Mouse (Mus musculus) naive thymus-derived CD4-positive, alpha-beta T cell, adult 5 months (primary cell): ENCODE data around the gene Arl16. TPM values are rescaled to one million over a fixed set of nuclear protein-coding genes. Genes with fewer than 3 reads are reported as not detected.

ENCODE experiments used
- polyA plus RNA-seq: library from polyadenylated mRNA; unstranded; fragments of 100-300 nt; shearing (Covaris generic); gene quantifications from one replicate; pipeline ENCODE4 v1.2.1, GENCODE M21; 2017

The Arl16 gene
- 11.5 TPM for polyA plus RNA-seq

DNA sequence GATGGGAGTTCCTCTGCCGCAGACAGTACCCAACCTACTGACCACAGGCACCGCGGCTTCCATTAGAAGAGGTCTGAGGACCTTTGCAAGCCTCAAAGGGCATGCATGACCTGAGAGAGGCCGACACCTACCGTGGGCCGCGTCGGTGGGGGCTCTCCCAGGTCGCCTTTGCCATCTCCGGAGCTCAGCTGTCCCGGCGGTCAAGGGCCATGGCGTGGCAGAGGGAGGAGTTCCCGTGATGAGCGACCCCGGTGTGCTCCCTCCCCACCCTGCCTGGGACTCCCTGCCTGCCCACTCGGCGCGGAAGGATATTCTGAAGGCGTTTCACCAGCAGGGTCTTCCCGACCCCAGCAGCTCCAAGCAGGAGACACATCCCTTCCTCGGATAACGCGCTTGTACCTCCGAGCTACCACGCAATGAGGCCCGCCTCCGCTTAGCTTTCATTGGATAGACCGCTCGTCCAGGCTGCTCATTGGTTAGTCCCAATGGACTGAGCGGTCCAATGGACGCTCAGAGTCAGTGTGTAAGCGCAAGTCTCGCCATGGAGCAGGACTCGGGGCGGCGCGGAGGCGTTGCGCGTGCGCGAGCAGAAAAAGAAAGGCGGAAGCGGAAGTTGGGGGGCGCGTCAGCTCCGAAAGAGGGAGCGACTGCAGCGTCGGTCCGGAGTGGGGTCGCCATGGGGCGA, at the start of gene Arl16:
Gene Arl16, minus strand, starts transcription at position 557 of the 685 bp plus-strand sequence.

DNA sequence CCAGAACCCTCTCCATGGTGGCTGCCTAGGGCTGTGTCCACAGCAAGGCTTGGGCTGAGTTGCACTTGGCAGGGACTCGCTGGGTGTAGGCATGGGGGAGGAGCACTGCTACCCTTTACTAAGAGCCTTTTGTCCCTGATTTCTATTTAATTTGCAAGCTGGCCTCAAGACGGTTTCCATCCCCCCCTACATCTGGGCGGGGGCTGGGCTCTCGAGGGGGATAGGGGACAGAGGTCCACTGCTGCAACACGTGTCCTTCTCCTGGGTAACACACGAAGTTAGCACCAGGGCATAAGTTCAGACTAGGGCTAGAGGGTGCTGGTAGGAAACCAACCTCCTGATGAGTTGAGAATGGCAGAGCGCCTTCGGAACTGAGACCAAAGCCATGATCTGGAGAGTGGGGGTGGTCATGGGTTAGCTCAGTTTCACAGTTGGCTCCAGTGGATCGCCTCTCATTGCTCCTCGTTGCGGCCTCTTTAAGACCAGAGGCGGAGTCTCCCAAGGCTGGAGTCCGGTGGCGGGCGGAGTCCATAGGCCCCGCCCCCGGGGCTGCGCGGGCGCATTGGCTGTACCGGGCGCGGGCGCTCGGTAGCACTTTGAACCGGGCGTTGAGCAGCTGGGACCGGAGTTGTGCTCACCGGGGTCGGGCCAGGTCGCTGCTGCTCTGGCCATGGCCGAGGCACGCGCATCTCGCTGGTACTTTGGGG, 24.1 kb upstream of the Arl16 start, which contains the start of gene Slc25a10:
Gene Slc25a10, plus strand, starts transcription at position 524 of the 707 bp plus-strand sequence.

DNA sequence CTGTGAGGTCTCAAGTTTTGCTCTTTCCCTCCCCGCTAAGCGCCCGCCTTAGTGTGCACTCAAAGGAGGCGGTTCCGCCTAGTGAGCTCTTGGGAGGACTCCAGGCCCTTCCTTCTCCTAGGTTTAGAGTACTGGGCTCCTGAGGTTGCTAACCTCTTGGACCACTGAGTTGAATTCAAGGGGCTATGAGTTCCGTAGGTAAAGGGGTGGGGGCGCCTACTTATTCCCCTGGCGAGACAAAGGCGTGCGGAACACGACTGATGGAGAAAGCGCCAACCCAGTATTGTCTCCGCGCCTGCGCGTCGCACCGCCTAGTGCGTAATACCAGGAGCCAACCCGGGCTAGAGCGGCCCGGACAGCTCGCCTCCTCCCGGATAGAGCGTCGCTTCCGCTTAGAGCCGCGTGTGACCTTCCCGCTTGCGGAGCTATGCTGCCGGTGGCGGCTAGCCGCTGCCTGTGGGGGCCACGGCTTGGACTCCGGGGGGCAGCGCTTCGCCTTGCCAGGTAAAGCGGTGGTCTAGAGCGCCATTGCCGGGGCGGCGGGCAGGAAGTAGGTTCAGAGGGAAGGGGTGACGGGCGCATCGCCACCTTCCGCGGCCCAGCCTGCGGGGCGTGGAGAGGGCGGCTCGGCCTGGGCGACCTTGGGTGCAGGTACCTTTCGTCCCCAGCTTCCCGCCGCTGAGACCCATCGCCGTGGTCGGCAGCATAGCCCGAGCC, 17.0 kb upstream of the Arl16 start, which contains the start of gene Mrpl12:
Gene Mrpl12, plus strand, starts transcription at position 349 of the 717 bp plus-strand sequence.

DNA sequence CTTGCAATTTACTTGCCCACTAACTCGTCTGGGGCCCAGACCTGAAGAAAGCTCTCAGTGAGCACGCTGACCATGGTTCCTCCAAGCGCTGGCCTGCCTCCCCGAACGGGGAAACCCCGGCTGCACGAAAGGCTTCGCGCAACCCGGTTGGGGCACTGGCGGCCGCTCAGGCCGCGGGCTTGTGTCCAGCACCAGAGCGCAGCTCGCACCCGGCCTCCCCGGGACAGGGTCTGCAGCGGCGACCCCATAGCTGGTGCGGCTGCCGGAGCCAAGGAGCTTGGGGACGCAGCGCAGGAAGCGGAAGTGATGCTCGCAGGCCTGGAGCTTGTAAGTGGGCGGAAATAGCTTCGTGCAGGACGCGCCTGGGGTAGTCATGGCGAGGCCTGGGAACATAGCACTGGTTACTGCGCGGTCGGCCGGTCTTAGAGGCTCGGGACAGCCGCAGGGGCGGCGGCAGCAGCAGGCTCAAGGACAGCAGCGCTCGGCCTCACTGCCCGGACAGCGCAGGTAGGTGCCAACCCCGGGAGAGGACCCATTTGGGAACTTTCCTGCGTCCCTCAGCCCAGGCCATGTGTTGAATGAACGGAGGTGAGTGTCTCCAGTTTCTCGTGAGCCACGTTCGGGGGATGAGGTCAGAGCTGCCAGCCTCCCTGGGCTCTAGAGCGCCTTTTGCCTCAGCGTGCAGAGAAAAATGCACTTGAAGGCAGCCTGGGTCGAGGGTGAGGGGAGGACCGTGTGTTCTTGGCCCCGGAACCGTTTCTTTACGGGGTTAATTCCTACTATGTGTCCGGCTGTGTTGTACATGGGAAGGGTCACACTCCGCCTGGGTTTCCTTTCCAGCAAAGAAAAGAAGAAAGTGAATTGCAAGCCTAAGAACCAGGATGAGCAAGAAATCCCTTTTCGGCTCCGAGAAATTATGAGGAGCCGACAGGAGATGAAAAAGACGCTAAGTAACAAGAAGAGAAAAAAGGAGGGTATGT, 9.3 kb downstream of the Arl16 start, which contains the start of the genes Oxld1 and Ccdc137:
Gene Oxld1, minus strand, starts transcription at position 297 of the 980 bp plus-strand sequence.
Gene Ccdc137, plus strand, starts transcription at position 344 of the 980 bp plus-strand sequence.

DNA sequence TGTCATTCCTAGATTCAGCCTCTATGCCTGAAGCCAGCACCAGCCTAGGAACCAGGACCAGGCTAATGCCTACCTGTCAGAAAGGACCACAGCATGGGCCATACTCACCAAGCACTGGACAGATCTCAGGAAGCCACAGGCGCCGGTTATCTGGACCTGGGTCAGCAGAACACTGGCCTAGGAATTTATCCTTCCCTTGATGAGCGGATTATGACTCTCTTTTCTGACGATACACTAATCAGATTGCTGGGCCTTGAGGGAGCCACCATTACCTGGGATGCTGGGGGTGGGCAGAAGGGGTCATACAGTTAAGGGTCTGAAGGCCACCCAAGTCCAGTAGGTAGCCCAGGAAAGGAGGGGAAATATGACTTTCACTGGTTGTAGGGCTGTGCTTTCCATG, 14.1 kb downstream of the Arl16 start, which contains the start of gene Pde6g:
Gene Pde6g, minus strand, starts transcription at position 195 of the 400 bp plus-strand sequence.

DNA sequence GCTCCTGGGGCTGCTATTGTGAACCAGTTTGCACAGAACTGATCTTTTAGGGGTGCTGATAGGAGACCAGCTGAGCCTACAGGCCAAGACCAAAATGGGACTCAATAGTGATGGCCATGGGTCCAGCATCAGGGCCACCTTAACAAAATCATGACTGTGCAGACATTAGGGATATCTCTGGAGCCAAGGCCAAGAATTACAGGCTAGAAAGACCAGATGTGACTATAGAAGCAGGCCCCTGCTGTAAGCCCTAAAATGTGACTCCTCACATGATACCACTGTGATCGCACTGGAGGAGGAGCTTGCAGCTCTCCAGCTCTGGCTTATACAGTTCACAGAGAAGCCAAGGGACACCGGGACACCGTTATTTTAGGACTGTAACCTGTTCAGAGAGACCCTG, 25.1 kb downstream of the Arl16 start, which contains the start of gene Tspan10:
Gene Tspan10, plus strand, starts transcription at position 301 of the 400 bp plus-strand sequence.

DNA sequence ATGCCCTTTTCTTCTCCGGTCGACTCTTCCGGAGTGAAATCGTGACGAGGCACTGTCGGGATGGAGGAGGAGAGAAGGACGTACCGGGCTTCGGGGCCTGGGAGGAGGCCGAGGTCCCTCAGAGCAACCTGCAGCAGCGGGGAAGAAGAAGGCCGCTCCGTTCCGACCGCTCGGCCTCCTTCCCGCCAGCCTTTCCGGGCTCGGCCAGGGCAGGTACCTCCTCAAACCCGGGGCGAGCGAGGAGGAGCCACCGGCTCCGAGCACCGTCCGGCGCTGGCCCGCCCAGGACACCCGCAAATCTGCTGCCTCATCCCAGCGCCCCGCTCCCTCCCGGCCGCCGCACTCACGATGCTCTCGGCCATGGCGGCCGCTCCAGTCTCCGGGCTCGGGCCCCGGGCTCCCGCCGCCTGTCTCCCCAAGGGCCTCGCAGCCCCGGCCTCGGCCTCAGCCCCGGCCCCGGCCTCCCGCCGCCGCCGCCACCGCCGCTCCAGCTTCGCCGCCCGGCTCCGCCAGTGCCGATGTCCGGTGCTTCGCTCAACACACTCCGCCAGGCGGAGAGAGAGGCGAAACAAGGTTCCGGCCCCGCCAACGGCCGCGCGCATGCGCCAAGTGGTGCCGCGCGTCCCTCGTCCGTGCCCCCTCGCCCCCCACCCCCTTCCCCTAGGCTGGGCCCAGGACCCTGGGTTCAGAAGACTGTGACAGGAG, 30.1 kb downstream of the Arl16 start, which contains the start of gene Nploc4:
Gene Nploc4, minus strand, starts transcription at position 557 of the 705 bp plus-strand sequence.

Other genes with a start within 250 kb of the Arl16 start
- not detected for gene Bahcc1, start 234.7 kb downstream of the Arl16 start, polyA plus RNA-seq
- 1,734 TPM for gene Actg1, start 119.1 kb downstream of the Arl16 start, polyA plus RNA-seq
- not detected for gene Fscn2, start 106.1 kb downstream of the Arl16 start, polyA plus RNA-seq
- 24.8 TPM for gene Faap100, start 88.8 kb downstream of the Arl16 start, polyA plus RNA-seq
- gene Nploc4, start 29.9 kb downstream of the Arl16 start, polyA plus RNA-seq = 56.3 TPM
- gene Tspan10, start 25.0 kb downstream of the Arl16 start, polyA plus RNA-seq = not detected
- gene Pde6g, start 14.1 kb downstream of the Arl16 start, polyA plus RNA-seq = 0.19 TPM
- gene Oxld1, start 9.5 kb downstream of the Arl16 start, polyA plus RNA-seq = 2.3 TPM
- gene Ccdc137, start 9.5 kb downstream of the Arl16 start, polyA plus RNA-seq = 24.3 TPM
- 43.3 TPM for gene Mrpl12, start 17.0 kb upstream of the Arl16 start, polyA plus RNA-seq
- gene Slc25a10, start 24.2 kb upstream of the Arl16 start, polyA plus RNA-seq = 6.9 TPM
- not detected for gene Gcgr, start 63.1 kb upstream of the Arl16 start, polyA plus RNA-seq
- 80.5 TPM for gene Mcrip1, start 82.1 kb upstream of the Arl16 start, polyA plus RNA-seq
- not detected for gene Ppp1r27, start 83.5 kb upstream of the Arl16 start, polyA plus RNA-seq
- gene P4hb, start 105.6 kb upstream of the Arl16 start, polyA plus RNA-seq = 187 TPM
- gene Arhgdia, start 114.0 kb upstream of the Arl16 start, polyA plus RNA-seq = 668 TPM
- 272 TPM for gene Alyref, start 130.8 kb upstream of the Arl16 start, polyA plus RNA-seq
- gene Anapc11, start 130.8 kb upstream of the Arl16 start, polyA plus RNA-seq = 79.1 TPM
- gene Npb, start 140.9 kb upstream of the Arl16 start, polyA plus RNA-seq = not detected
- 242 TPM for gene Pcyt2, start 150.3 kb upstream of the Arl16 start, polyA plus RNA-seq
- gene Sirt7, start 157.6 kb upstream of the Arl16 start, polyA plus RNA-seq = 190 TPM
- 23.3 TPM for gene Mafg, start 166.0 kb upstream of the Arl16 start, polyA plus RNA-seq
- 1.1 TPM for gene Pycr1, start 176.2 kb upstream of the Arl16 start, polyA plus RNA-seq
- not detected for gene Myadml2, start 180.6 kb upstream of the Arl16 start, polyA plus RNA-seq
- not detected for gene Notum, start 193.6 kb upstream of the Arl16 start, polyA plus RNA-seq
- 141 TPM for gene Aspscr1, start 205.4 kb upstream of the Arl16 start, polyA plus RNA-seq
- gene Cenpx, start 246.1 kb upstream of the Arl16 start, polyA plus RNA-seq = 77.0 TPM
- gene Lrrc45, start 246.3 kb upstream of the Arl16 start, polyA plus RNA-seq = 69.5 TPM